Mouse (Mus musculus): ENCODE measurements around the gene Olfr58.

- TF ChIP-seq CTCF (IDR thresholded peaks at IDR 0.05; ENCODE audit: extremely low read depth, insufficient read depth, low read length) = no peak
- TF ChIP-seq POLR2A (IDR thresholded peaks at IDR 0.05; ENCODE audit: extremely low read depth, insufficient read depth, low read length) = no peak
Observed at GRCm38 (mm10) chr9:19769136-19769535, 10.9 kb upstream of the Olfr58 start.
